Mouse (Mus musculus): Measurements from ENCODE around the gene Ptprd.

The Ptprd gene

DNA sequence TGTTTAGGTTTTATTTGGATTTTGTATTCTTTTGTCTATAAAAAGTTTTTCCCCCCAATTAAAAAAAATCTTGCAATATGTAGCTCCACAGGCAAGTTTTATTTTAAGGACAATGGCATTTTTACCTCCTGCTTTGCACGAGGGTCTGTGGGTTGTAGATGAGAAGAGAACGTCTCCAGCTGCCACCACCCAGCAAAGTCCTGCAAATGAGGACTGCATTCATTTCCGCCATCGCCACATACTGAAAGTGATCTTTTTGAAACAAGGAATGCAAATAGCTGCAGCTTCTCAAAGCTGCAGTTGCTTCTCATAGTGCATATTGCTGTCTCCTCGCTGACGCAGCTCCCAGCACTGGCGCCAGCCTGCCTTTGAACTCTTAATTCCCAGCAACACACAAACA, 1603.5 kb downstream of the Ptprd start:
- no peak for TF ChIP-seq GATA4 (IDR thresholded peaks at IDR 0.05; ENCODE audit: insufficient replicate concordance, low read length)

DNA sequence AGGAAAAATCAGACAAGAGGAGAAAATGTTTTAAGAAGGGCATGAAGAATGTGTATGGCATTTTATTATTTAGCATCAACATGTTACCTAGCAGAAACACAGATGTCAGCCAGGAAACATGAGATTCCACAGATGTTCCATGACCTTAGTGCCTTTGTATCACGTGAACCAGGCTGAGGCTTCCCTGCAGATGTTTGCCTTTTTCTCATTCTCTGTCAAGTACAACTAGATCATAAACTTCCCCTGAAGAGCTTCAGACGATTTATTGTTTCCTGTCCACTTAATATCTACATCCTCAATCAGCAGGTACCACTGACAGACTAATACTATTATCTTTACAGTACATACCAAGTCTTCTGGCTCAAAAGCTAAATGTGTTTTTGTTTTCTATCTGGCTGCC, 1605.0 kb downstream of the Ptprd start:
- no peak for TF ChIP-seq GATA4 (IDR thresholded peaks at IDR 0.05; ENCODE audit: insufficient replicate concordance, low read length)

DNA sequence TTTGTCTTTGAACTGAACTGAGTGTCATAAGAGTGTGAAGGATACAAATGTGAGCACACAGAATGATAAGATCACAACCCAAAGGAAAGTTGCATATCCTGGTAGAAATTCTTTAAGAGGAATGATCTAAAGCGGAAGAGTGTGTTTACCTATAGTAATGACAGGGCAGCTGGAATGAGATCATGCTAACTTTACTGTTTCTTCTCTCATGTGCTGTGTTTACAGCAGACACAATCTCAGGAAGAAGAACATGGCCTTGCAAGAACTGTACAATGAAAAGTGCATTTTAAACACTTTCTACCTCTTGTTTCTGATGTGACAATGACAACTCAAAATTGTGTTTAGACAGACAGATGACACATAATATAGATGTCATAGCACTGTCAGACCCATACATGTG, 1621.0 kb downstream of the Ptprd start:
- TF ChIP-seq GATA4 (IDR thresholded peaks at IDR 0.05; ENCODE audit: insufficient replicate concordance, low read length) = no peak

DNA sequence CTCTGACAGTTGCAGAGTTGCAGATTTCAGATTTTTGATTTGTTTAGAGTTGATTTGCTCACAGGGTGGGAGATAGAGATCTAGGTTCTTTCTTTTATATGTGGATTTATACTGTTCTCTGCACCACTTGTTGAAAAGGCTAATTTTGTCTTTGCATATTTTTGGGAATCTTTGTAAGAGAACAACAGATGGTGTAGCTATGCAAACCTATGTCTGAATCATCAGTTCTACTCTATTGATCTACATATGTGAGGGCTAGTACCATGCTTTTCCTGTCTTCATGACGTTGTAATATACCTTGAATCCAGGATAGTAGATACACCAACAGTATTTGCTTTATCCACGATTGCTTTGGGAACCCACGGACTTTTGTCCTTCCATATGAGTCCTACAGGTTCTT, 1628.7 kb downstream of the Ptprd start:
- TF ChIP-seq GATA4 (IDR thresholded peaks at IDR 0.05; ENCODE audit: insufficient replicate concordance, low read length) = no peak

DNA sequence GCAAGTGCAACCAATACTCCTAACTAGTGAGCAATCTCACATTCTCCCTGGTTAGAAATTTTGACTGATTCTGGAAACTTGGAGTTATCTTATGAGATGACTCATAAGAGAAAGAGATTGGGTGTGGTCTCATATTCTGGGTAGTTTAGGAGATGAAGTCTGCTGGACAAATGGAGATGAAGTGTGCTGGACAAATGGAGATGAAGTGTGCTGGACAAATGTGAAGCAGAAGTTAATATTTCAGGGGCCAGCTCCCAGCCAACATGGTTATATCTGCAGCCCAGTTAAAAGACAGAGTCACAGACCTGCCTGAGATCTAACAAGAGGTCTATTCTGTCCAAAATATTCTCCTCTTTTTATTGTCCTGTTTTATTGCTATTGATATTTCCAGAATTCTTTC, 1645.8 kb downstream of the Ptprd start:
- no peak for TF ChIP-seq GATA4 (IDR thresholded peaks at IDR 0.05; ENCODE audit: insufficient replicate concordance, low read length)

DNA sequence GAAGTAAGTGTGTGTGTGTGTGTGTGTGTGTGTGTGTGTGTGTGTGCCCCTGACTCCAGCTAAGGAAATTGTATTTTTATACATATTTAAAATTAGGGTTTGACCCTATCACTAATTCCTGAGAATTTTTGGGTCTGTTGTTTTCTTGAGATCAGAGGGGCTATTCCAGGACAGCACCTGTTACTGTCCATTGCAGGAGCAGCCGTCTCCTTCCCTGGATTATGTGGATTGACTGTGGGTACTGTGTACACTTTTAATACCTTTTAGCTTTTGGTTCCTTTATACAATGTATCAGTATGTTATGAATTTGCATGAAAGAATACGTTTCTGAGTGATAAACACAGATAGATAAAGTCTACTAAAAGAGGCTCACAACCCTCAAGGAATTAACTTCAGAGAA, 1670.0 kb downstream of the Ptprd start:
- TF ChIP-seq GATA4 (IDR thresholded peaks at IDR 0.05; ENCODE audit: insufficient replicate concordance, low read length) = no peak

DNA sequence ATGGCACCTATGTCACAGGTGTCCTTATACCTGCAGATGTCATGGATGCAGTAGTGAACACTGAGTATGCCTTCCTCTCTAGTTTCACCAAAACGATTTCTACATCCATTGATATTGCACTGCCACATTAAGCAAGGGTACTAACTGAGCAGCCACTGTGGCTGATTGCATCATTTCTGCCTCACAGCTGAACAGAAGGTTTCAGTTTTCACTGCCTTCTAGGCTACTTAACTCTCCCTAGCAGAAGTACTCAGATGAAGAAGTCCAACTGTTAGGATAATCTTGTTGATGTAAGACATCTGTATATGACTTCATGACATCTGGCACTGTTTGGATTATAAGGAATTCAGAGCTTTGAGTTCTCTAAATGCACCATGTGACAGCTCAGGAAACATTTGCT, 1678.8 kb downstream of the Ptprd start:
- TF ChIP-seq GATA4 (IDR thresholded peaks at IDR 0.05; ENCODE audit: insufficient replicate concordance, low read length) = no peak

DNA sequence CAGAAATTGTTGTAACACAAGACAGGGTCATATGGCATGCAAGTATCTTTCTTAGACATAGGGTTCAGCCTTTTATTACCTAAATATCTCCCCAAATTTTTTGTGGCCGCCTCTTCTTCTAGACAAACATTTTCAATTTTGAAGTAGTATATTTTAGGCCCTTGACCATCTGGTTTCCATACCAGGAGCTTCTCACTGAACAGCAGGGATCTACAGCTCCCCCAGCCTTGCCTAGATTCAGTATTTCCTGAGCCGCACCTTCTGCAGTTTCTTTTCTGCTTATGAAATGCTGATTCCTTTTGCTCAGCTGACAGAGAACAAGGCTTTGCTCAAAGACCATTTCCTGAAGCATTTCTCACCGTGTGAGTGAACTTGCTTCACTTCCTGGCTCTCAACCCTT, 1686.5 kb downstream of the Ptprd start:
- no peak for TF ChIP-seq GATA4 (IDR thresholded peaks at IDR 0.05; ENCODE audit: insufficient replicate concordance, low read length)

DNA sequence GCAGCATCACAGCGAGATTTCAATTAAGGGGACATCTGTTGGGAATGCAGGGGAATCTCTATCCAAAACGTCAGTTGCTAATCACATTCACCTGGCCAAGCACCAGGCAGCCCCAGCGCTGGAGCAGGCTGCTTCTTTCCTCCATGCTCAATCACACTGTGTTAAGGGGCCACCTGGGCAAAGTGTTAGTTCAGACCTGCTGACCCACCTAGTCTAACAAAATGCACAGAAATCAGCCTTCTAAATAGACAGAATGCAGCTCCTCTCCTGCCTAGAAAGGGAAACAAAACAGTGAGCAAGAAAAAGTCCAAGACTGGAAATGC, 1708.5 kb downstream of the Ptprd start:
- no peak for TF ChIP-seq GATA4 (IDR thresholded peaks at IDR 0.05; ENCODE audit: insufficient replicate concordance, low read length)

DNA sequence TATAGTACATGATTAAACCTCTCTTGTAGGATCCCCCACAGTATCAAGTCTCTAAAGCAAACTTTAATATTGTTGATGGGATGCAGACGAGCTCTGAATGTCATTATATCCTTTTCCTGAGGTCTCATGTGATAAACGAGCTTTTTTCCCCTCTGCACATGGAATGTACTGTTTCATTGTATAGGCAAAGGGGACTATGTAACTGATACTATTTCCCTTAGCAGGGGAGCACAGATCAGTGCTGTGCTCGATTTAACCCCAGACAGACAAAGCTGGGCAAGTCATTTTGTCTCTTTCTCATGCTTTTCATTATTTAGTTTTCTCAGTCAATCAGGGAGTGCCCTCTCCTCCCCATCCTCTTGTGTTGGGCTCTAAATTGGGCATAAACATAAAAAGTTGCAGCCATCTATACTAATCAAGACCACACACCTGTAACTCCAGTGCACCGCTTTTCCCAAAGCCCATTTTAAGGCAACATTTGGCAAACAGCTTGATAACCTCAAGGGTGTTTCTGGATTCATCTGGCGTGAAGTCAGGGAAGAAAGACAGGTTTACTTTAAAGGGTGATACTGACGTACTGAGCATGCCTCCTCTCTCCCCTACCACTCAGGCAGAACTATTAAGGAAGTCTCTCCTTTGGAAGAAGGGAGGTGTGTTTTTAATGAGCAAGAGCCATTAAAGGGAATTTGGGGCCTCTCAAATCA, 1709.0 kb downstream of the Ptprd start:
- no peak for TF ChIP-seq GATA4 (IDR thresholded peaks at IDR 0.05; ENCODE audit: insufficient replicate concordance, low read length)

DNA sequence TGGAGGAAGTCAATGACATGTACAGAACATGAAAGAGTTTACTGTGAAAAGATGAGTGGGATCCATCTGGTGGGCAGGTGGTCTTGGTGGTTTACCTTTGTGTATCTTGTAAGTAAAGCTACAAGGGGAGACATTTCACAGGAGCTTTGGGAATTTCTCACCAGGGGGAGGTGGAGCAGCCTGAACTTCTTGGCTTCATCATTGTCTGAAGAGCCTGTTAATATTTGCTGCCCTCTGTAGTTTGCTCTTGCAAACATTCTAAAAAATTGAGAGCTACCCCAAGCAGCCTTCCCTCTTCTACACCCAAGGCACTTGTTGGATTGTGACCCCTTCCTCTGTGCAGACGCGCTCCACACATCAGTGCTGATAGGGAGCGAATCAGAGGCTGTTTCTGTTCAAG, 1725.9 kb downstream of the Ptprd start:
- TF ChIP-seq GATA4 (IDR thresholded peaks at IDR 0.05; ENCODE audit: insufficient replicate concordance, low read length) = no peak

DNA sequence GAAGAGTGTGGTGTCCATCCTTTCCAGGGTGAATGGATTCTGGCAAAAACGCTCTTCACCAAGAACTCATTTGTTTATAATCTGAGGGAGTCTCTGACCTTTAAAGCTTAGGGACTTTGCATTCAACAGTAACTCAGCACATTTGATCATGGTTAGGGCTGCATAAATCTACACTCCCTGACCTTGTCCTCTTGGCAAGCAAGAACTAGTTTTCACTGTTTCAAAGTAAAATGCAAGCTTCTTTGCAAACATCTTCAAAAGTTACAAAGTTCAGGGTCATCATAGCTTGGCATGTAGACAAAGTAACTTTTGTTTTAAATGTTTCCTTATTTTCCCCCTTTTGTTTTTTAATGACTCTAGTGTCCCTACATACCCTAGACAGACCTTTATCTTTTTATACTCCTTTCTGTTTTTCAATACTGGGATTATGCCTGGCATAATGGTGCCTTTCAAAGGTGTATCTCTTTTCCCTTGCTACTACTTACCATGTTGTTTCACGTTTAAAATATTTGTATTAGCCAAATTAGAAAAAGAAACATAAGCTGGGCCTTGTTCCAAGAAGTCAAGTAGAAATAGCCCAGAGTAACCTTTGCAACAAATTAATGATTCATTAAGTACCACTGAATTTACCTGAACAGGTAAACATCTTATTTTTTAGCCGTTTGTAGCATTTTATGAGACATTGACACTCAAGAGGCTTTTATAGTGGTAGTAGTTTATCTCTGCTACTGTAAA, 1743.2 kb downstream of the Ptprd start:
- no peak for TF ChIP-seq GATA4 (IDR thresholded peaks at IDR 0.05; ENCODE audit: insufficient replicate concordance, low read length)

DNA sequence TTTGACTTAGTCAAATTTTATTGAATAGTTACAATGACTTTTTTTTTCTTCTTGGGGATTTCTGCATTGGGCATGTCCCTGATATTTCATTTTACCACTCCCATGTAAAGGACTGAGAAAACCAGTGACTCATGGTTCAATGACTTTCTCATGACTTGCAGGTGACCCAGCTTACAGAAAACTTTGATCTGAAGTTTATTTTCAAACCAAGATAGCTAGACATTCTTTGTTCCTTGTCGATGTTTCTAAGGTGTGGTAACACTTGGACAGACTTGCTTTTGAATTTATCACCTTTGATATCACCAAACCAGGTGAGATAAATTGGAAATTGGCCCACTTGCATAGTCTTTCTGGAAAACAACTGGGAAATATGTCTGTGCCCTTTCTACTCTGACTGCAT, 1747.1 kb downstream of the Ptprd start:
- TF ChIP-seq GATA4 (IDR thresholded peaks at IDR 0.05; ENCODE audit: insufficient replicate concordance, low read length) = no peak

DNA sequence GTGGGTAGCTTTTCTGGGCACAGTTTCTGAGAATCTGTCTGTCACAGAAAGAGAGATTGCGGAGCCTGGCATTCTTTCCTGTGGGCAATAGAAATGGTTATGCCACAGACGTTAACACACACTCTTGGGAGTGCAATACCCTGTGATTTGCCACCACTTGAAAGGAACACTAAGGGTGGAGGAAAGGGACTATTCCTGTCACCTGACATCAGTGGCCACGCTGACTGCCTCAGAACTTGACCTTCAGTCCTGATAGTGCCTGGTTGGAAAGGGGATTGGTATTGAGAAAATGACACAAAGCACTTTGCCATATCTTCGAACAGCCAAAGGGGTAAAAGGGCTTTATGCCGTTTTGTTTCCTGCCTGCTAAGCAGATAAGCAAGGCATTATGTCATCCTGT, 1750.4 kb downstream of the Ptprd start:
- no peak for TF ChIP-seq GATA4 (IDR thresholded peaks at IDR 0.05; ENCODE audit: insufficient replicate concordance, low read length)

DNA sequence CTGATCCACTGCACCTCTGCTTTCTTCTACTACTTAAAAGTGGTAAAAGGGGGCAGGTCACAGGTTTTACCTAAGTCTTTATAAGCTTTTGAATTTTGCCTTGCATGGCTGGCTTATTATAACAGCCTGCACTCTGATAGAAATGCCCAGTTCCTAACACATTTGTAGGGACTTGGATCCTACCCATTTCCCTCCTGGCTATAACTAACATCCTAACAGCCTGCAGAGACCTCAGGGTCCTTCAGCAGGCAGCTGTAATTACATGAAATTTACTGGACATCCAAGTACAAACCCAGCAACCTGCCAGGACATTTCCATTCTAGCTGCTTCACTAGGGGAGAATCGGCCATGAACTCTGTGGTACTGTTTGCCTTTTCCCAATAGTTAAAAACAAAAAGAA, 1751.2 kb downstream of the Ptprd start:
- TF ChIP-seq GATA4 (IDR thresholded peaks at IDR 0.05; ENCODE audit: insufficient replicate concordance, low read length) = no peak

DNA sequence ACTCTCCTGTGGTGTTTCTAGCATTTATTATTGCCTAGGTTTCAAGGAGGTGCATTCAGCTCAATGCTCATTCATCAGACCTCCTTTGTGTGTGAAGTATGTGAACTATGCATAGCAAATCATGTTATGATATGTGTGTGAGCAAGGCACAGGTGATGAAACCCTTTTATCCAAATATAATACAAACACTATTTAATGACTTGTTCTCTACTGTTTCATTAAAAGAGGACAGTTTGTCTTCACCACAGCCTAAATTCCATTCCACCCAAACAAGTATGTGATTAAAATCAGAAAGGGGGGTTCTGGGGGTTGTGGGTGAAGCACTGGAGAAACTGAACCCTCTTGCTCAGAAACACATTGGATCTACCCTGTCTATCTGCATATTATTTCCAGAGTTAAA, 1752.1 kb downstream of the Ptprd start:
- TF ChIP-seq GATA4 (IDR thresholded peaks at IDR 0.05; ENCODE audit: insufficient replicate concordance, low read length) = no peak

DNA sequence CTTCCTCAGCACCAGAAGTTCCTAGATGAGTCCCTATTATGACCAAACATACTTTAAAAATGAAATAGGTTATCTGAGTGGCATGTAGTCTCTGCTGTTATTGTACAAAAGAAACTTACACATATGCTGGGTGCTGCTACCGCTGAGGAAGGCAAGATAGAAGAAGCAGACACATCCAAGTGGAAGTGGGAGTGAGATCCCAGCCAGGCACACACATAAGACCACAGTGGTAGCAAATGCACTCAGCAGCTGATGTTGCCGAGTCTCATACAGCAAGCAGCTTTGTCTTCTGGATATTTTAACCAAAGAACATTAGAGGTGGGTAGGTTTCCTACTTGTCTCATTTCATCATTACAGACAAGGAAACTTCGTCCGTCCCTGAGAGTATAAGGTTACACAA, 1759.5 kb downstream of the Ptprd start:
- TF ChIP-seq GATA4 (IDR thresholded peaks at IDR 0.05; ENCODE audit: insufficient replicate concordance, low read length) = no peak
